Mouse (Mus musculus) ES-Bruce4 (cell line): ENCODE measurements around the gene Ccdc170. TPM values are rescaled to one million over a fixed set of nuclear protein-coding genes. Genes with fewer than 3 reads are reported as not detected.

Source experiments
- H3K27ac ChIP-seq: 2 replicates; pipeline ENCODE4 v1.5.1; 2012; ENCODE audit warnings: low read length, inconsistent platforms; ENCODE audit not compliant: insufficient read depth
- H3K27me3 ChIP-seq: 2 replicates; pipeline ENCODE4 v1.6.1; 2012; ENCODE audit warnings: mild to moderate bottlenecking, low read length, inconsistent platforms; ENCODE audit not compliant: control insufficient read depth, poor library complexity, insufficient read depth, severe bottlenecking
- H3K36me3 ChIP-seq: 2 replicates; pipeline ENCODE4 v1.6.1; 2012; ENCODE audit warnings: inconsistent platforms, mild to moderate bottlenecking, low read length, moderate library complexity; ENCODE audit not compliant: control insufficient read depth, poor library complexity, insufficient read depth, severe bottlenecking
- H3K4me1 ChIP-seq: one replicate; pipeline ENCODE4 v1.8.1; 2011; ENCODE audit warnings: low read length; ENCODE audit not compliant: control insufficient read depth, insufficient read depth
- H3K4me3 ChIP-seq: 2 replicates; pipeline ENCODE4 v1.5.1; 2011; ENCODE audit warnings: low read depth, mild to moderate bottlenecking, low read length
- H3K9ac ChIP-seq: 2 replicates; pipeline ENCODE4 v1.6.1; 2012; ENCODE audit warnings: low read depth, mild to moderate bottlenecking, inconsistent platforms; ENCODE audit not compliant: poor library complexity, severe bottlenecking
- H3K9me3 ChIP-seq: replicated peaks from 2 replicates; pipeline ENCODE4 v1.6.1; 2012; ENCODE audit warnings: mild to moderate bottlenecking, low read length, inconsistent platforms; ENCODE audit not compliant: control insufficient read depth, poor library complexity, insufficient read depth, severe bottlenecking
- CTCF ChIP-seq: IDR thresholded peaks from one replicate; pipeline ENCODE4 v1.8.1; 2011; ENCODE audit warnings: low read depth, low read length
- EP300 ChIP-seq: IDR thresholded peaks from 2 replicates; pipeline ENCODE4 v1.6.1; 2011; ENCODE audit warnings: low read depth, low read length; ENCODE audit not compliant: insufficient read depth
- POLR2A ChIP-seq: IDR thresholded peaks from one replicate; pipeline ENCODE4 v1.8.1; 2011; ENCODE audit warnings: low read length; ENCODE audit not compliant: insufficient read depth
- polyA plus RNA-seq: library from polyadenylated mRNA; stranded (reverse); fragments of >200 nt; gene quantifications from 2 replicates; pipeline ENCODE4 v1.2.4, GENCODE M21; 2011; ENCODE audit warnings: low read depth; ENCODE audit not compliant: missing spikeins, insufficient read depth, insufficient read length

Ccdc170 gene
- polyA plus RNA-seq, 1 experiment, result 6.8 TPM

DNA sequence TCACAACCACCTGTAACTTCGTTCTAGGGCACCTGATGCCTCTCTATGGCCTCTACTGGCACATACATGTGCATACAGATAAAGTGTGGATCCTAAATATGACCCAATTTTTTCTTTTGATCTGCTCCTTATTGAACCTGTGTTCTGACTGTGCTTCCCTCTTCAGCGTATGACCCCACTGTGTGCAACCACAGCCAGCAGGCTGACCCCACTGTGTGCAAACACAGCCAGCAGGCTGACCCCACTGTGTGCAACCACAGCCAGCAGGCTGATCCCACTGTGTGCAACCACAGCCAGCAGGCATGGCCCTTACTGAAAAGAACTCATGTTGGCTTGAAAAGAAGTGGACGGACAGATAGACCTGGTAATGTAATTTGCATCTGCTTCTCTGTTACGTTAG lies 120.2 kb downstream of the Ccdc170 start:
- no peaks in the 10 kb centered on the region for H3K27me3 ChIP-seq
- H3K4me3 ChIP-seq, result no peak overlapping the region
- H3K27ac ChIP-seq, result no peak overlapping the region
- H3K9me3 ChIP-seq, result no peaks in the 10 kb centered on the region
- TF ChIP-seq POLR2A (no peak), EP300 (no peak), CTCF (no peak)
- H3K4me1 ChIP-seq, result no peaks in the 10 kb centered on the region
- H3K9ac ChIP-seq, result no peak overlapping the region
- H3K36me3 ChIP-seq, result no peaks in the 10 kb centered on the region

DNA sequence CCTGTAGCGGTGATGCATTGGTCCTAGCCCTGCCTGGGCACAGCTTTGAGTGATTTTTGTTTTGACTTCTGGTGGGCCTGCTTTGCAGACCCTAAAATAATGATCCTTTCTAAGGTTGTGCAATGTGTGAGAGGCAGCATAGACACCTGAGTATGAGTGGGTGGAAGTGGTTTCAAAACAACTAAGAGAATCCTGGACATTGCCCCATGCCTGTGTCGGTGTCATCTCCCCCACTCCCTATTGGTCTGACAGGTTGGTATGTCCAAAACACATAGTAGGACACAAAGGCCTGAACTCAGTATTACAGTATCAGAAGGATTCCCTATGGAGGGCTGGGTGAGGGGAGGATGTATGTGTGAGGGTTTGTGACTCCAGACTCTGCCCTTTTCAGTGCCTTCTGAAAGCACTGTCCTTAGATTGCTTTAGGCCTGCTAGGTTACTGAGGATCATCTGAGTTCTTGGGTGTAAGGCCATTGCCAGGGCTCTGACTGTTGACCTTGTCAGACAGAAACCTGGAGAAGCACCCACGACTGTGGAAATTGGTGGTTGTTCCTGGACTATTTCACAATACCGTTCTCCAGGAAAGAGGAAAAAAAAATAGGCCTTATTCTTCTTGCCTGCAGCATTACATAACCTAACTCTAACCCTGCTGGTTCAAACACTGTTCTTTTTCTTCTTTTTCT lies 122.4 kb downstream of the Ccdc170 start:
- no peaks in the 10 kb centered on the region for H3K9me3 ChIP-seq
- H3K27me3 ChIP-seq, result no peaks in the 10 kb centered on the region
- H3K4me1 ChIP-seq, result no peaks in the 10 kb centered on the region
- no peaks in the 10 kb centered on the region for H3K36me3 ChIP-seq
- H3K4me3 ChIP-seq, result no peak overlapping the region
- H3K27ac ChIP-seq, result no peak overlapping the region
- TF ChIP-seq POLR2A, result no peak
- H3K9ac ChIP-seq, result no peak overlapping the region

DNA sequence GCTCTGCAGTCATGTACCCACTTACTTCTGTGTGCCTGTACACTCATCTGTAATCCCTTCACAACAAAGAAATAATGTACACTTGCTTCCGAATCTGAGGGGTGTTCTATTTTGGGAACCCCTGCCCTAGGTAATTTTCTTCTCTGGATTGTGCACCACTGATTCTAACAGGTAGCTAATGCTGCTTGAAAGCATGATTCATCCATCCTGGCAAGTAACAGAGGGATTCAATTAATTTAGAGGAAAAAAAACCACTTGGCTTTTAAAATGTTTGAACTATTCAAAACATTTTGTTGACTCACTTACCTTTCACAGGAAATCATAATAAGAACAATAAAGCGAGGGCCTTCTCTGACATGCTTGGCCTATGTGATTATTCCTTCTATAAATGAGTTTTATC lies 127.9 kb downstream of the Ccdc170 start:
- no peak overlapping the region for H3K4me3 ChIP-seq
- H3K36me3 ChIP-seq, result no peaks in the 10 kb centered on the region
- H3K9ac ChIP-seq, result no peak overlapping the region
- no peaks in the 10 kb centered on the region for H3K4me1 ChIP-seq
- no peak for TF ChIP-seq EP300
- no peak for TF ChIP-seq POLR2A
- TF ChIP-seq CTCF, result no peak
- H3K27me3 ChIP-seq, result no peaks in the 10 kb centered on the region
- no peak overlapping the region for H3K27ac ChIP-seq
- no peaks in the 10 kb centered on the region for H3K9me3 ChIP-seq

DNA sequence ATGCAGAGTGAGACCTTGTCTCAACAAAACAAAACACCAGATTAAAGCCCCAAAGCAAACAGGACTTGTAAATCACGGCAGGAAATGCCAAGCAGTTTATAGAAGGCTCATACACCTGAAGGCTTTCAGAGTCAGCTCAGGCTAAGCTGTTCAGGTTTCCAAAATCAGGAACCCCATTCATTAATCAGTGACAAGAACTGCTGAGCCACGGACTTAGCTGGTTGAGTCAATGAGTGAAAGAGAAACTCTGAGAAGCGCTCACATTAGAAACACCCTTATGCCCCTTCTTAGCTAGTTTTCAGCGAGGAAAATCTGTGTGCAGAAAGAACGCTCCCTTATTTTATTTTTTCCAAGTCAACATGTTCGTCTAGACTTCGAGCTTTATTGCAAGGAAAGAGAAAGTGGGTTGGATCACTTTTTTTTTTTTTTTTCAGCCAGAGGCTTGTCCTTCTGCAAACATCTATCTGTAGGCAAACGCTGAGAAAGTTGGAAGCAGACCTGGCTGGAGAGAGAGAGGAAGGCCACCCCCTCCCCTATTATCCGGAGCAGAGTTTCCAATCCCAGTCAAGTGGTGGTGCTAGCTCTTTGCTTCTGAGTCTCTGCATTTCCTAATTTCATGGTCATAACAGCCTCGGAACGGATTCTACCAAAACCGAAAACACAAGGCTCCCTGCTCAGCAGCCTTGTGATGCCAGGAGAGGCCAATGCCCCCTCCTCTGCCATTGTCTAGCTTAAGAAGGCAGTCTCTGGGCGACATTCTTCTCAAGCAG lies 129.3 kb downstream of the Ccdc170 start, which contains the start of gene Esr1:
Gene Esr1, plus strand, starts transcription at position 208 of the 770 bp plus-strand sequence.
- H3K27ac ChIP-seq, result no peak within 1 kb of the TSS

More for the DNA sequence above, 129.3 kb downstream of the Ccdc170 start, which contains the start of gene Esr1:
- Histone ChIP-seq H3K36me3 (no peaks in the 10 kb centered on the region), H3K9me3 (no peaks in the 10 kb centered on the region), H3K4me1 (no peaks in the 10 kb centered on the region), H3K27me3 (no peaks in the 10 kb centered on the region; the same call in 1 of the 2 replicates), H3K4me3 (no peak within 1 kb of the TSS), H3K9ac (no peak within 1 kb of the TSS)
- no peak for TF ChIP-seq EP300
- no peak for TF ChIP-seq POLR2A
- TF ChIP-seq CTCF, result no peak

Other genes starting within 250 kb of the Ccdc170 start
- gene Akap12, start 216.1 kb upstream of the Ccdc170 start, polyA plus RNA-seq, result 381 and 387 TPM in 2 replicates
- 11.0 and 13.1 TPM in 2 replicates for gene Zbtb2, start 94.4 kb upstream of the Ccdc170 start, polyA plus RNA-seq
- 72.8 and 77.1 TPM in 2 replicates for gene Rmnd1, start 50.1 kb upstream of the Ccdc170 start, polyA plus RNA-seq
- 80.4 and 84.0 TPM in 2 replicates for gene Armt1, start 50.0 kb upstream of the Ccdc170 start, polyA plus RNA-seq
- 0.43 TPM in 1 of 2 replicates, not detected in the other for gene Esr1, start 129.1 kb downstream of the Ccdc170 start, polyA plus RNA-seq